Mouse (Mus musculus) activated CD4-positive, CD25-positive, alpha-beta regulatory T cell, adult 9 weeks (primary cell): ENCODE data around the gene Tas2r139. TPM values are rescaled to one million over a fixed set of nuclear protein-coding genes. Genes with fewer than 3 reads are reported as not detected.

Experiments used
- polyA plus RNA-seq: library from polyadenylated mRNA; unstranded; fragments of 100-300 nt; shearing (Covaris generic); gene quantifications from one replicate; pipeline ENCODE4 v1.2.1, GENCODE M21; 2017

Tas2r139 gene
- not detected for polyA plus RNA-seq

GRCm38 (mm10) chr6:42140636-42141035, at the start of gene Tas2r139:
TSS of gene Tas2r139 (plus strand) at chr6:42140936.

Other genes starting within 250 kb of the Tas2r139 start
- not detected for gene Sval1, start 189.3 kb upstream of the Tas2r139 start, polyA plus RNA-seq
- not detected for gene Sval3, start 172.8 kb upstream of the Tas2r139 start, polyA plus RNA-seq
- not detected for gene Sva, start 102.5 kb upstream of the Tas2r139 start, polyA plus RNA-seq
- gene Tas2r144, start 74.4 kb downstream of the Tas2r139 start, polyA plus RNA-seq, result not detected
- 13.4 TPM for gene Gstk1, start 105.0 kb downstream of the Tas2r139 start, polyA plus RNA-seq
- not detected for gene Tmem139, start 121.0 kb downstream of the Tas2r139 start, polyA plus RNA-seq
- gene Casp2, start 124.0 kb downstream of the Tas2r139 start, polyA plus RNA-seq, result 77.7 TPM
- not detected for gene Clcn1, start 145.7 kb downstream of the Tas2r139 start, polyA plus RNA-seq
- gene Fam131b, start 183.7 kb downstream of the Tas2r139 start, polyA plus RNA-seq, result not detected
- gene Zyx, start 208.7 kb downstream of the Tas2r139 start, polyA plus RNA-seq, result 91.9 TPM
- 0.16 TPM for gene Epha1, start 232.3 kb downstream of the Tas2r139 start, polyA plus RNA-seq